Mouse (Mus musculus) intestine, postnatal 0 days (tissue): Measurements from ENCODE around the gene Atoh7. TPM values are rescaled to one million over a fixed set of nuclear protein-coding genes. Genes with fewer than 3 reads are reported as not detected.
A peak's percentile ranks its signal among the peaks of the same experiment; 100 is the strongest.

Source experiments
- ATAC-seq: fragments of 200-750 bp; cut with Nextera tagmentation; 2 replicates; pipeline ENCODE4 v1.8.0; 2017; ENCODE audit warnings: mild to moderate bottlenecking, moderate TSS enrichment, moderate library complexity
- H3K27ac ChIP-seq: fragments of 300-500 bp; sonication (generic); 2 replicates; pipeline ENCODE4 v1.5.1; 2014; ENCODE audit warnings: mild to moderate bottlenecking, low read depth, low read length, moderate library complexity
- H3K27me3 ChIP-seq: fragments of 300-500 bp; sonication (generic); replicated peaks from 2 replicates; pipeline ENCODE4 v1.6.1; 2014; ENCODE audit warnings: low read length, mixed read lengths; ENCODE audit not compliant: control insufficient read depth, insufficient read depth
- H3K36me3 ChIP-seq: fragments of 300-500 bp; sonication (generic); 2 replicates; pipeline ENCODE4 v1.6.1; 2014; ENCODE audit warnings: mild to moderate bottlenecking, moderate library complexity; ENCODE audit not compliant: control insufficient read depth, insufficient read depth
- H3K4me1 ChIP-seq: fragments of 300-500 bp; sonication (generic); replicated peaks from 2 replicates; pipeline ENCODE4 v1.6.1; 2014; ENCODE audit warnings: antibody characterized with exemption, low read length, mixed read lengths; ENCODE audit not compliant: control insufficient read depth, insufficient read depth
- H3K4me2 ChIP-seq: fragments of 300-500 bp; sonication (generic); replicated peaks from 2 replicates; pipeline ENCODE4 v1.6.1; 2014; ENCODE audit warnings: low read depth, mild to moderate bottlenecking, moderate library complexity
- H3K4me3 ChIP-seq: fragments of 300-500 bp; sonication (generic); 2 replicates; pipeline ENCODE4 v1.5.1; 2014; ENCODE audit warnings: low read depth, low read length
- H3K9ac ChIP-seq: fragments of 300-500 bp; sonication (generic); 2 replicates; pipeline ENCODE4 v1.6.1; 2014; ENCODE audit warnings: mild to moderate bottlenecking, low read depth, low read length
- H3K9me3 ChIP-seq: fragments of 300-500 bp; sonication (generic); 2 replicates; pipeline ENCODE4 v1.6.1; 2016; ENCODE audit warnings: mixed run types; ENCODE audit not compliant: control insufficient read depth
- CTCF ChIP-seq: sonication (generic); IDR thresholded peaks from 2 replicates; pipeline ENCODE4 v1.5.1; 2016; ENCODE audit warnings: low read depth, mild to moderate bottlenecking, control low read depth, antibody characterized with exemption, moderate library complexity
- WGBS: fragments of 180-500 bp; shearing (Covaris S2); extraction: QIAGEN DNeasy Blood & Tissue Kit; methylation state at CpG from one replicate; pipeline ENCODE4 v1.1.7; 2014; 5-methylcytosine and 5-hydroxymethylcytosine counted together
- polyA plus RNA-seq: library from polyadenylated mRNA; unstranded; fragments of >200 nt; fragmentation: Nextera tagmentation; extraction: Ambion mirVana; gene quantifications from 2 replicates; pipeline ENCODE4 v1.2.1, GENCODE M21; 2015

Gene Atoh7
- polyA plus RNA-seq, 1 experiment from 2014 or later: not detected

- H3K4me1 ChIP-seq: no peaks in the 10 kb centered on the region
- H3K36me3 ChIP-seq: no peaks in the 10 kb centered on the region
- no peak overlapping the region for H3K4me2 ChIP-seq
- ATAC-seq: no peak
- H3K4me3 ChIP-seq: no peak overlapping the region
- WGBS: 51% methylated on average over 5 of the region's 5 CpGs
- no peaks in the 10 kb centered on the region for H3K9me3 ChIP-seq
- H3K27ac ChIP-seq: no peak overlapping the region
- H3K27me3 ChIP-seq: no peaks in the 10 kb centered on the region
- no peak overlapping the region for H3K9ac ChIP-seq
- TF ChIP-seq CTCF: peak; percentile 59
Measured at GRCm38 (mm10) chr10:63113027-63113604, 13.7 kb downstream of the Atoh7 start.

GRCm38 (mm10) chr10:63113716-63114360 lies 14.4 kb downstream of the Atoh7 start:
- 84% methylated on average over 6 of the region's 6 CpGs for WGBS

DNA sequence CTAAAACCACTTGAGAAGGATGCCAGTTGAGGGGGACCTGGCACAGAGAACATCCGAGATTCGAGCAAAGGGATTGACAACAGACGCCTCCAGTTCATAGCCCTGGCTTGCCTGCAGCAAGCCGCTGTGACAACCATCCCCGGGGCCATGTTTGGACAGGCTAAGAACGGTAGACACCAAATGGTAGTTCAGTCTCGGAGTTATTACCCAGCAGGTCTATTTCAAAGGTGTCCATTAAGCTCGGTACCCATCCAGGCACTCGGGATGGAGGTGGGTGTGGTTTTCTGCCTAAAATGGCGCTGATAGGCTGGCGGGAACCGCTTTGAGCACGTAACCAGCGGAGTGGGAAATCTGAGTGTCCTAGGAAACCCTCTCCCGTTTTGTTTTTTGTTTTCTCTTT lies 16.4 kb downstream of the Atoh7 start:
- H3K27me3 ChIP-seq: no peaks in the 10 kb centered on the region
- ATAC-seq: no peak
- H3K4me3 ChIP-seq: no peak overlapping the region
- H3K4me1 ChIP-seq: no peaks in the 10 kb centered on the region
- H3K9ac ChIP-seq: no peak overlapping the region
- H3K9me3 ChIP-seq: no peaks in the 10 kb centered on the region
- H3K4me2 ChIP-seq: no peak overlapping the region
- no peak for TF ChIP-seq CTCF
- H3K36me3 ChIP-seq: no peaks in the 10 kb centered on the region
- no peak overlapping the region for H3K27ac ChIP-seq
- WGBS: 87% methylated on average over 15 of the region's 15 CpGs

More at GRCm38 (mm10) chr10:63113716-63114360, 14.4 kb downstream of the Atoh7 start:
- Histone ChIP-seq H3K9ac (no peak overlapping the region), H3K4me1 (no peaks in the 10 kb centered on the region), H3K4me2 (no peak overlapping the region), H3K4me3 (no peak overlapping the region), H3K36me3 (no peaks in the 10 kb centered on the region), H3K27me3 (no peaks in the 10 kb centered on the region), H3K27ac (no peak overlapping the region), H3K9me3 (no peaks in the 10 kb centered on the region)
- TF ChIP-seq CTCF: no peak
- ATAC-seq: no peak

DNA sequence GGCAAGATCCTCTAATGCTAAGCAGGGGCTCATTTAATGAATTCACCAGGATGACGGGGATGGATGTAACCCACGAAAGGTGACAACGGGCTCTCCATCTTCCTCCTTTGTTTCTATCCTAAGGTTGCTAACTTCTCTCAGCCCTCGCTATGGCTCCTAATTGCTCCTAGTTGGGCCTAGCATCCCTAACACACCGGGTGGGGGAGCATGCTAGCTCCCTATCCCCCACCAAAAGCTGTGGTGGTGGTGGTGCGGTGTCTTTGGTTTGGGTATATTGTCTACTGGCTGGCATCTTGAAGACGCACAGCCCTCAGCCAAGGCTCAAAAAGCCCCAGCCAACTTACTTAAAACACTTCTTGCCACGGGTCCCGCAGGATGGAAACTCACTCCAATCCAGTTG lies 16.9 kb downstream of the Atoh7 start:
- WGBS: 91% methylated on average over 9 of the region's 9 CpGs
- Histone ChIP-seq H3K4me3 (no peak overlapping the region), H3K9me3 (no peaks in the 10 kb centered on the region), H3K4me2 (no peak overlapping the region), H3K4me1 (no peaks in the 10 kb centered on the region), H3K27ac (no peak overlapping the region), H3K9ac (no peak overlapping the region), H3K27me3 (no peaks in the 10 kb centered on the region), H3K36me3 (no peaks in the 10 kb centered on the region)
- no peak for TF ChIP-seq CTCF
- ATAC-seq: no peak

- peak; percentile 18; the same call in 1 of the 2 replicates for TF ChIP-seq CTCF
- 97% methylated on average over 8 of the region's 8 CpGs for WGBS
- H3K9me3 ChIP-seq: no peaks in the 10 kb centered on the region
- no peak overlapping the region for H3K9ac ChIP-seq
- H3K36me3 ChIP-seq: no peaks in the 10 kb centered on the region
- H3K27me3 ChIP-seq: no peaks in the 10 kb centered on the region
- H3K27ac ChIP-seq: no peak overlapping the region
- no peaks in the 10 kb centered on the region for H3K4me1 ChIP-seq
- no peak for ATAC-seq
- no peak overlapping the region for H3K4me3 ChIP-seq
- H3K4me2 ChIP-seq: no peak overlapping the region
Measured at GRCm38 (mm10) chr10:63117583-63117982, 18.1 kb downstream of the Atoh7 start.

- no peak overlapping the region for H3K9ac ChIP-seq
- H3K27me3 ChIP-seq: no peaks in the 10 kb centered on the region
- no peaks in the 10 kb centered on the region for H3K4me1 ChIP-seq
- no peak overlapping the region for H3K4me3 ChIP-seq
- TF ChIP-seq CTCF: no peak
- WGBS: 71% methylated on average over 14 of the region's 14 CpGs
- ATAC-seq: no peak
- H3K9me3 ChIP-seq: no peaks in the 10 kb centered on the region
- no peak overlapping the region for H3K27ac ChIP-seq
- H3K36me3 ChIP-seq: no peaks in the 10 kb centered on the region
- H3K4me2 ChIP-seq: no peak overlapping the region
Measured at GRCm38 (mm10) chr10:63119916-63120315, 20.5 kb downstream of the Atoh7 start.
